Mouse (Mus musculus): ENCODE results near the gene Coq2. TPM values are rescaled to one million over a fixed set of nuclear protein-coding genes. Genes with fewer than 3 reads are reported as not detected.

Coq2 gene
- polyA plus RNA-seq, 1 experiment, result 43.1 TPM

- H3K27ac ChIP-seq (ENCODE audit: insufficient read depth, low read length), result no peak overlapping the region
- H3K36me3 ChIP-seq (ENCODE audit: control insufficient read depth, insufficient read depth, low read length), result peaks cover 2% of the 10 kb centered on the region
- H3K4me3 ChIP-seq (ENCODE audit: extremely low read depth, insufficient read depth, insufficient read length), result no peak overlapping the region
- H3K27me3 ChIP-seq (ENCODE audit: control insufficient read depth, insufficient read depth, low read length), result no peaks in the 10 kb centered on the region
- 67% methylated on average over 8 of the region's 8 CpGs for WGBS
- no peaks in the 10 kb centered on the region for H3K4me1 ChIP-seq (ENCODE audit: control insufficient read depth, insufficient read depth, insufficient read length)
- DNase-seq (ENCODE audit: low read depth in 1 of 2, low spot score in 2 of 2), result no peak
- no peak for TF ChIP-seq CTCF (IDR thresholded peaks at IDR 0.05; ENCODE audit: extremely low read depth, insufficient read depth, insufficient read length, insufficient replicate concordance)
- no peak for TF ChIP-seq POLR2A (IDR thresholded peaks at IDR 0.05; ENCODE audit: low read depth, low read length)
Measured at GRCm38 (mm10) chr5:100706675-100707074, 31.7 kb upstream of the Coq2 start.

- Histone ChIP-seq H3K4me3 (ENCODE audit: extremely low read depth, insufficient read depth, insufficient read length) (no peak overlapping the region), H3K36me3 (ENCODE audit: control insufficient read depth, insufficient read depth, low read length) (peaks cover 2% of the 10 kb centered on the region), H3K4me1 (ENCODE audit: control insufficient read depth, insufficient read depth, insufficient read length) (no peaks in the 10 kb centered on the region), H3K27me3 (ENCODE audit: control insufficient read depth, insufficient read depth, low read length) (no peaks in the 10 kb centered on the region), H3K27ac (ENCODE audit: insufficient read depth, low read length) (no peak overlapping the region)
- WGBS, result 97% methylated on average over 2 of the region's 2 CpGs
- TF ChIP-seq CTCF (IDR thresholded peaks at IDR 0.05; ENCODE audit: extremely low read depth, insufficient read depth, insufficient read length, insufficient replicate concordance), result no peak
- TF ChIP-seq POLR2A (IDR thresholded peaks at IDR 0.05; ENCODE audit: low read depth, low read length), result no peak
- no peak for DNase-seq (ENCODE audit: low read depth in 1 of 2, low spot score in 2 of 2)
Measured at GRCm38 (mm10) chr5:100704272-100704671, 29.3 kb upstream of the Coq2 start.

GRCm38 (mm10) chr5:100702325-100702724, 27.4 kb upstream of the Coq2 start:
- WGBS, result 88% methylated on average over 3 of the region's 3 CpGs
- H3K27me3 ChIP-seq (ENCODE audit: control insufficient read depth, insufficient read depth, low read length), result no peaks in the 10 kb centered on the region
- no peaks in the 10 kb centered on the region; the same call in 1 of the 2 replicates for H3K36me3 ChIP-seq (ENCODE audit: control insufficient read depth, insufficient read depth, low read length)

GRCm38 (mm10) chr5:100700861-100701620, 26.1 kb upstream of the Coq2 start:
- no peak for TF ChIP-seq POLR2A (IDR thresholded peaks at IDR 0.05; ENCODE audit: low read depth, low read length)
- TF ChIP-seq CTCF (IDR thresholded peaks at IDR 0.05; ENCODE audit: extremely low read depth, insufficient read depth, insufficient read length, insufficient replicate concordance), result no peak
- Histone ChIP-seq H3K36me3 (ENCODE audit: control insufficient read depth, insufficient read depth, low read length) (no peaks in the 10 kb centered on the region; the same call in 1 of the 2 replicates), H3K27me3 (ENCODE audit: control insufficient read depth, insufficient read depth, low read length) (no peaks in the 10 kb centered on the region), H3K27ac (ENCODE audit: insufficient read depth, low read length) (no peak overlapping the region), H3K4me3 (ENCODE audit: extremely low read depth, insufficient read depth, insufficient read length) (no peak overlapping the region), H3K4me1 (ENCODE audit: control insufficient read depth, insufficient read depth, insufficient read length) (no peaks in the 10 kb centered on the region)
- no peak for DNase-seq (ENCODE audit: low read depth in 1 of 2, low spot score in 2 of 2)
- WGBS, result 95% methylated on average over 13 of the region's 13 CpGs

More at GRCm38 (mm10) chr5:100702325-100702724, 27.4 kb upstream of the Coq2 start:
- Histone ChIP-seq H3K27ac (ENCODE audit: insufficient read depth, low read length) (no peak overlapping the region), H3K4me1 (ENCODE audit: control insufficient read depth, insufficient read depth, insufficient read length) (no peaks in the 10 kb centered on the region), H3K4me3 (ENCODE audit: extremely low read depth, insufficient read depth, insufficient read length) (no peak overlapping the region)
- TF ChIP-seq POLR2A (IDR thresholded peaks at IDR 0.05; ENCODE audit: low read depth, low read length) (no peak), CTCF (IDR thresholded peaks at IDR 0.05; ENCODE audit: extremely low read depth, insufficient read depth, insufficient read length, insufficient replicate concordance) (no peak)
- no peak for DNase-seq (ENCODE audit: low read depth in 1 of 2, low spot score in 2 of 2)

GRCm38 (mm10) chr5:100697886-100698285, 22.9 kb upstream of the Coq2 start:
- Histone ChIP-seq H3K4me1 (ENCODE audit: control insufficient read depth, insufficient read depth, insufficient read length) (no peaks in the 10 kb centered on the region), H3K36me3 (ENCODE audit: control insufficient read depth, insufficient read depth, low read length) (peaks cover 3% of the 10 kb centered on the region), H3K27ac (ENCODE audit: insufficient read depth, low read length) (no peak overlapping the region), H3K27me3 (ENCODE audit: control insufficient read depth, insufficient read depth, low read length) (no peaks in the 10 kb centered on the region), H3K4me3 (ENCODE audit: extremely low read depth, insufficient read depth, insufficient read length) (no peak overlapping the region)
- no peak for DNase-seq (ENCODE audit: low read depth in 1 of 2, low spot score in 2 of 2)
- 56% methylated on average over 2 of the region's 2 CpGs for WGBS
- TF ChIP-seq POLR2A (IDR thresholded peaks at IDR 0.05; ENCODE audit: low read depth, low read length) (no peak), CTCF (IDR thresholded peaks at IDR 0.05; ENCODE audit: extremely low read depth, insufficient read depth, insufficient read length, insufficient replicate concordance) (no peak)

- peaks cover 3% of the 10 kb centered on the region for H3K36me3 ChIP-seq (ENCODE audit: control insufficient read depth, insufficient read depth, low read length)
- H3K4me1 ChIP-seq (ENCODE audit: control insufficient read depth, insufficient read depth, insufficient read length), result no peaks in the 10 kb centered on the region
- 47% methylated on average over 2 of the region's 2 CpGs for WGBS
- TF ChIP-seq CTCF (IDR thresholded peaks at IDR 0.05; ENCODE audit: extremely low read depth, insufficient read depth, insufficient read length, insufficient replicate concordance), result no peak
- no peak for TF ChIP-seq POLR2A (IDR thresholded peaks at IDR 0.05; ENCODE audit: low read depth, low read length)
- no peak overlapping the region for H3K4me3 ChIP-seq (ENCODE audit: extremely low read depth, insufficient read depth, insufficient read length)
- no peak overlapping the region for H3K27ac ChIP-seq (ENCODE audit: insufficient read depth, low read length)
- no peaks in the 10 kb centered on the region for H3K27me3 ChIP-seq (ENCODE audit: control insufficient read depth, insufficient read depth, low read length)
- DNase-seq (ENCODE audit: low read depth in 1 of 2, low spot score in 2 of 2), result no peak
Measured at GRCm38 (mm10) chr5:100697398-100697797, 22.5 kb upstream of the Coq2 start.

GRCm38 (mm10) chr5:100685631-100686030, 10.7 kb upstream of the Coq2 start:
- TF ChIP-seq CTCF (IDR thresholded peaks at IDR 0.05; ENCODE audit: extremely low read depth, insufficient read depth, insufficient read length, insufficient replicate concordance), result no peak
- no peak for TF ChIP-seq POLR2A (IDR thresholded peaks at IDR 0.05; ENCODE audit: low read depth, low read length)
- DNase-seq (ENCODE audit: low read depth in 1 of 2, low spot score in 2 of 2), result no peak
- Histone ChIP-seq H3K27ac (ENCODE audit: insufficient read depth, low read length) (no peak overlapping the region), H3K36me3 (ENCODE audit: control insufficient read depth, insufficient read depth, low read length) (peaks cover 3% of the 10 kb centered on the region; the same call in 1 of the 2 replicates), H3K27me3 (ENCODE audit: control insufficient read depth, insufficient read depth, low read length) (no peaks in the 10 kb centered on the region), H3K4me3 (ENCODE audit: extremely low read depth, insufficient read depth, insufficient read length) (no peak overlapping the region), H3K4me1 (ENCODE audit: control insufficient read depth, insufficient read depth, insufficient read length) (peaks cover 2% of the 10 kb centered on the region; the same call in 1 of the 2 replicates)
- 88% methylated on average over 4 of the region's 4 CpGs for WGBS
